Mouse (Mus musculus) limb, embryonic 12.5 days (tissue): ENCODE measurements around the gene Tmbim1. TPM values are rescaled to one million over a fixed set of nuclear protein-coding genes. Genes with fewer than 3 reads are reported as not detected.

Source experiments
- ATAC-seq: fragments of 200-750 bp; cut with Nextera tagmentation; 2 replicates; pipeline ENCODE4 v1.8.0; 2017; ENCODE audit warnings: low read depth, moderate TSS enrichment; ENCODE audit not compliant: insufficient number of reproducible peaks, insufficient read depth, low FRiP score, low TSS enrichment
- H3K27ac ChIP-seq: fragments of 300-500 bp; sonication (generic); 2 replicates; pipeline ENCODE4 v1.5.1; 2016; ENCODE audit warnings: mild to moderate bottlenecking, moderate library complexity
- H3K27me3 ChIP-seq: fragments of 300-500 bp; sonication (generic); 2 replicates; pipeline ENCODE4 v1.6.1; 2016; ENCODE audit warnings: mild to moderate bottlenecking, moderate library complexity
- H3K36me3 ChIP-seq: fragments of 300-500 bp; sonication (generic); 2 replicates; pipeline ENCODE4 v1.6.1; 2016; ENCODE audit warnings: mild to moderate bottlenecking, moderate library complexity
- H3K4me1 ChIP-seq: fragments of 300-500 bp; sonication (generic); replicated peaks from 2 replicates; pipeline ENCODE4 v1.6.1; 2016
- H3K4me2 ChIP-seq: fragments of 300-500 bp; sonication (generic); 2 replicates; pipeline ENCODE4 v1.6.1; 2016; ENCODE audit warnings: mild to moderate bottlenecking, moderate library complexity
- H3K4me3 ChIP-seq: fragments of 300-500 bp; sonication (generic); replicated peaks from 2 replicates; pipeline ENCODE4 v1.5.1; 2016; ENCODE audit warnings: mild to moderate bottlenecking
- H3K9ac ChIP-seq: fragments of 300-500 bp; sonication (generic); replicated peaks from 2 replicates; pipeline ENCODE4 v1.6.1; 2016; ENCODE audit warnings: mild to moderate bottlenecking, moderate library complexity
- H3K9me3 ChIP-seq: fragments of 300-500 bp; sonication (generic); 2 replicates; pipeline ENCODE4 v1.6.1; 2016; ENCODE audit warnings: mild to moderate bottlenecking, moderate library complexity
- WGBS: fragments of 180-500 bp; shearing (Covaris S2); methylation state at CpG from one replicate; pipeline ENCODE4 v1.1.7; 2016; 5-methylcytosine and 5-hydroxymethylcytosine counted together
- polyA plus RNA-seq: library from polyadenylated mRNA; unstranded; fragments of >200 nt; fragmentation: Nextera tagmentation; extraction: Ambion mirVana; gene quantifications from 2 replicates; pipeline ENCODE4 v1.2.1, GENCODE M21; 2016

Gene Tmbim1
- polyA plus RNA-seq, 1 experiment from 2014 or later, result 18.0 TPM

DNA sequence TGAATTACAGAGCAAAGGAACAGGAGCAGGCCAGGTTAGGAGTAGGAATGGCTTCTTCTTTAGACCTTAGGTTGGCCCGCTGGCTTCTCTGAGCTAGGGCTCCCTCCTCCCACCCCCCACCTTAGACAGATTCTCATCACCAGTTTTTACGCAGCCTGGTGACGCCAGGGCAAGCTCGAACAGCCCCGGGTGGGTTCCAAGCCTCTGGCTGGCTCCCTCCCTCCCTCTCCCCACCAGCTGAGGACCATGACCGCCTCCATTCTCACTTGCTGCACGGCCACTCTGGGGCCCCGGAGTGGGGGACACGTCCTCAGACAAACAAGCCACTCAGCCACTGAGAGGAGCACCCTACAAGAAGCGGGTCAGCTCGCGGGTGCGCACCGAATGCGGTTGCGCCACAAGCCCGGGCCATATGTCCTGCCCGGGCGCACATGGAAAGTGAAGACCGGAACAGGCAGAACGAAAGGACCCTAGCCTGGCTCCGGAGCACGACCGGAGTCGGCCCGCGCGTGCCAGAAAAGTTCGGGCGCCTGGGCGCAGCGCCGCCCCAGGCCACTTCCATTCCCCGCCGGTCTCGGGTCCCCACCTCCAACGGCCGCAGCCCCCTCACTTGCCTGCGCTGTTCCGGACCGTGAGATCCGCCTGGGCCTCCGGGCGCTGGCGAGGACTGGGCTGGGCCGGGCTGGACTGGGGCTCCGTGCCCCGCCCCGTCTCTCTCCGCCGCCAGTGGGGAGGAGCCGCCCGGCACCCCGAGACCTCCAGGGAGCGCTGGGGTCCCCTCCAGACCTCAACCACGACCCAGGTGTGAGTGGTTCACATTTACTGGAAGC, 1.7 kb downstream of the Tmbim1 start:
- peak overlapping the region; percentile 91 for H3K27ac ChIP-seq

DNA sequence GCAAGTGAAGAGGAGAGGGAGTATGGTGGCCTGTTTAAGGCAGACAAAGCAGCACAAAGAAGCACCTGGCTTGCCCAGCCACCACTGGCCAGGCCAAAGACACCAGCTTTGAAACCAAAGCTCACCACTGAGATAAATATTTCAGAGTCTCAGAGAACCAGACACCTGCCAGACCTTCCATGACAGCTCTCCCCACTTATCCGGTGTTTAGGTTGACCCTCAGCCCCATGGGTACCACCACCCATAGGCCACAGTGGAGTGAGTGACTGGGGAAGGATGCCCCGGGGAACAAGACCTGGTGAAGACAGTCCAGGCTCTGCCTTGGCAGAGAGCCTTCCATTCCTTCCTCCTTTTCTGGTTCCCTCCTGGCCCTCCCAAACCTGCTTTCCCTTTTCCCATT, 2.6 kb downstream of the Tmbim1 start:
- peak overlapping the region; percentile 67; the same call in 1 of the 2 replicates for H3K4me3 ChIP-seq
- H3K9me3 ChIP-seq, result no peaks in the 10 kb centered on the region
- H3K27ac ChIP-seq, result no peak overlapping the region
- peak overlapping the region; percentile 79 for H3K4me2 ChIP-seq
- no peaks in the 10 kb centered on the region for H3K27me3 ChIP-seq
- no peaks in the 10 kb centered on the region; the same call in 1 of the 2 replicates for H3K36me3 ChIP-seq
- H3K4me1 ChIP-seq, result peaks cover 15% of the 10 kb centered on the region
- no peak overlapping the region for H3K9ac ChIP-seq
- ATAC-seq, result no peak
- 72% methylated on average over 2 of the region's 2 CpGs for WGBS

More for the DNA sequence above, 1.7 kb downstream of the Tmbim1 start:
- ATAC-seq, result peak; percentile 80
- Histone ChIP-seq H3K9ac (peak overlapping the region; percentile 79), H3K4me3 (peak overlapping the region; percentile 67), H3K4me1 (peaks cover 15% of the 10 kb centered on the region), H3K4me2 (peak overlapping the region; percentile 79), H3K27me3 (no peaks in the 10 kb centered on the region), H3K36me3 (no peaks in the 10 kb centered on the region), H3K9me3 (no peaks in the 10 kb centered on the region)
- under 1% methylated on average over 56 of the region's 56 CpGs for WGBS

DNA sequence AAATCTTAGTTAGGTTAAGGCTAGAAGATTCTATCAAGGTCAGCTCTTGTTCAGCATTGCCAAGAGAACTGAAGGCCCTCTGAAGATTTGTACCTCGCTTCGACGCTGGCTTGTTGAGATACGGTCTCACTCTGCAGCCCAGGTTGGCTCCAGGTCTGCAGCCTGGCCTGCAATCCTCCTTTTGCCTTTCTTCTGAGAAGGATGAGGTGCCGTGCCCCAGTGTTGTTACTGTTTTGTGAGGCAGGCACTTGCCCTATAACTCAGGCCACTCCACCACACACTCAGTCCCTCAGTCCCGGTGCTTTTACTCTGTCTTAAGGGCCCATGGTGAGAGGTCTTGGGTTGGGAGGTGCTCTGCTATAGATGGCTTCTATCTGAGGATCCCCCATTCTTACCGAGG, 3.2 kb downstream of the Tmbim1 start:
- no peaks in the 10 kb centered on the region for H3K27me3 ChIP-seq
- no peak for ATAC-seq
- no peak overlapping the region for H3K27ac ChIP-seq
- H3K4me2 ChIP-seq, result 0 out of 2 replicates have a peak overlapping the region, but pooled peaks have one; percentile 79
- H3K36me3 ChIP-seq, result peaks cover 4% of the 10 kb centered on the region
- 73% methylated on average over 7 of the region's 7 CpGs for WGBS
- no peak overlapping the region for H3K9ac ChIP-seq
- no peak overlapping the region for H3K4me3 ChIP-seq
- H3K9me3 ChIP-seq, result no peaks in the 10 kb centered on the region
- peaks cover 15% of the 10 kb centered on the region for H3K4me1 ChIP-seq

DNA sequence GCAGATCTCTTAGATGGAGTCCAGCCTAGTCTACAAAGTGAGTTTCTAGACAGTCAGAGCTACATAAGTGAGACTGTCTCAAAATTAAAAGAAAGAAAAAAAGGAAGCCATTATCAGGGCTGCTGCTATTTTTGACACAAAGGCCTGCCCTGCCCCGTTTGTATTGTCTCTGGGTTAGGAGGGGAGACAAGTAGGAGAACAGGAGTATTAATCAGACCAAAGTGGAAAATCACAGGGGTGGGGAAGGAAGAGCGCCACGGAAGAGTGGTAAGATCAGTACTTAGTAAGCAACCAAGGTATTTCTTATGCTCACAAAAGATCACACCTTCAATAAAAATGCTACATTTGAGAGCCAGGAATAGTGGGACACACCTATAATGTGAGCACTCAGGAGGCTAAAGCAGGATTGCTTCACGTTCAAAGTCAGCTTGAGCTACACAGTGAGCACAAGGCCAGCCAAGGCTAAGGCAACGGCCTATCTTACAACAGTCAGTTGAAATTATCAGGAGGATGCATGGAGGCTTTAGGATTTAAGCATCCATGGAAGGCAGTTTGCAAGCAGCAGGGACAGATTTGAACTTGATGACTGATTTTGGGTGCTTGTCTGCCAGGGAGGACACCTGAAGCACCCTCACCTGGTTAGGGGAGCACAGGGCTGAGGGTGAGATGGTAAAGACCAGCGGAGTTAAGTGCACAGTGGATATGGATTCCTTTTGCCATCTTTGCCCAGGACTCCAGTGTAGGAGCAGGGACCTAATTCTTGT, 4.9 kb downstream of the Tmbim1 start:
- ATAC-seq, result no peak
- peaks cover 15% of the 10 kb centered on the region for H3K36me3 ChIP-seq
- H3K9me3 ChIP-seq, result no peaks in the 10 kb centered on the region
- H3K27ac ChIP-seq, result no peak overlapping the region
- no peak overlapping the region for H3K9ac ChIP-seq
- 89% methylated on average over 6 of the region's 6 CpGs for WGBS
- peaks cover 32% of the 10 kb centered on the region for H3K4me1 ChIP-seq
- no peak overlapping the region for H3K4me2 ChIP-seq
- H3K27me3 ChIP-seq, result no peaks in the 10 kb centered on the region
- no peak overlapping the region for H3K4me3 ChIP-seq

DNA sequence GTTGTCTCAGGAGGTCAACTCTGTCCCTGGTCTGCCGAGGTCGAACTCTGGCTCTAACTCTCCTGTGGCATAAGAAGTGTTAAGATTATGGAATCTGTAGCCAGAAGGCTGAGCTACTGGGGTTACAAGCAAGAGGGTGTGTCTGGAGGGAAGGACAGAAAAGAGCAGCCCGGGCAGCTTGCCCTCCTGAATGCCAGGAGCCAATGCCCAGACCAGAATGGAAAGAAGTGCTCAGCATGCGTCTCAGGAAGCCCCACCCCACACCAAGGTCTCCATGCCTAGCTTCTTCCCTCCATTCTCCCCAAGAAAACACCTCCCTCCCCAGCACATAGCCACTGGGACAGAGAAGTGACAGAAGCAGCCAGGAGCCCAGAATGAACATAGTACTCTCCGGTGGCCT, 6.4 kb downstream of the Tmbim1 start:
- peaks cover 42% of the 10 kb centered on the region for H3K4me1 ChIP-seq
- H3K4me2 ChIP-seq, result no peak overlapping the region
- ATAC-seq, result no peak

DNA sequence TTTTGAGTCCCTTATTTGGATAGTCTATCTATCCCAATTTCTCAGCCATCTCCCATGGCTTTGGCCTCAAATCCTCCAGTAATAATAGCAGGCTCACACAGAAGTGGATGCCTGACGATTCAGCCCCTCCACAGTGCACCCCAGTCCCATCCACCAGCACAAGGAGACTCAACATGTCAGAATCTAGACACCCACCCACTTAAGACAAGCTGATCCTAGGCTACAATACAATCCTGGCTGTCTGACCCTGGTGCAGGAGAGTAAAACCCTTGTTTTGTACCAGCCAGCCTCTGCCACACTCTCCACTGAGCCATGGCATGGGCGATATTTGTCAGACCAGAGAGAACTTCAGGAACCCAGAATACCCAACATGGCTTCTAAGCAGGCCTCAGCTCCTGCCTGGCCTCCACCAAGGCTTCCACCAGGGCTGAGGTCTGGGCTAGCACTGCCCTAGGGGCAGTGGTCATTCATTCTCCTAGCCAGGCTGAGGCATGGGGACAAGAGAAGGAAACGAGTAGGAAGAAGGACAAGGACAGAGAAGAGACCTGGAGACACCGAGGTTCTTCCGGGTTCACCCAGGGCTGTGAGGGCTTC, 7.2 kb downstream of the Tmbim1 start:
- 91% methylated on average over 5 of the region's 5 CpGs for whole genome bisulfite sequencing
- ATAC-seq, result no peak
- no peaks in the 10 kb centered on the region for H3K27me3 ChIP-seq

More for the DNA sequence above, 6.4 kb downstream of the Tmbim1 start:
- Histone ChIP-seq H3K27me3 (no peaks in the 10 kb centered on the region), H3K9me3 (no peaks in the 10 kb centered on the region), H3K4me3 (no peak overlapping the region), H3K36me3 (peaks cover 22% of the 10 kb centered on the region), H3K9ac (no peak overlapping the region), H3K27ac (no peak overlapping the region)
- 75% methylated on average over 5 of the region's 5 CpGs for WGBS

DNA sequence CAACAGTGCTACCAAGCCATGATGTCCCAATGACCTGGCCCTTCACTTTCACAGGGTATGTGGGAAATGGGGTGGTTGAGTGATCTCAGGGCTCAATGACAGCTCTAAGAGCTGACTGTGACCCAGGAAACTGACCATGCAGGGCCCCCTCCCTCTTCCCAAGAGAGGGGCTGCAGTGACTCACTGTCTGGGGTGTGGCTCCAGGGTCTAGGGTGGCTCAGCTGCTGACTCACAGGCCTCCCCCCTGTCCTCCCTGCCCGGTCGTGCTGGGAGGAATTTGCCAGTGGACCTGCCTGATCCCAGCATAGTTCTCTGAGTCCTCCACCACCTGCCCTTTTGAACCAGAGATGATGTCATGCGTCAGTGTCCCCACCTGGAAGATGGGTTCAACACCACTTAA, 8.2 kb downstream of the Tmbim1 start:
- no peak overlapping the region; the same call in 1 of the 2 replicates for H3K27ac ChIP-seq
- no peak overlapping the region for H3K4me3 ChIP-seq
- no peaks in the 10 kb centered on the region for H3K27me3 ChIP-seq
- peaks cover 39% of the 10 kb centered on the region for H3K36me3 ChIP-seq
- no peak for ATAC-seq
- H3K4me2 ChIP-seq, result no peak overlapping the region
- peaks cover 30% of the 10 kb centered on the region for H3K4me1 ChIP-seq
- no peak overlapping the region for H3K9ac ChIP-seq
- 70% methylated on average over 3 of the region's 3 CpGs for WGBS
- H3K9me3 ChIP-seq, result no peaks in the 10 kb centered on the region

More for the DNA sequence above, 7.2 kb downstream of the Tmbim1 start:
- Histone ChIP-seq H3K4me2 (no peak overlapping the region), H3K27ac (no peak overlapping the region), H3K9ac (no peak overlapping the region), H3K4me3 (no peak overlapping the region), H3K36me3 (peaks cover 29% of the 10 kb centered on the region), H3K4me1 (peaks cover 39% of the 10 kb centered on the region), H3K9me3 (no peaks in the 10 kb centered on the region)

DNA sequence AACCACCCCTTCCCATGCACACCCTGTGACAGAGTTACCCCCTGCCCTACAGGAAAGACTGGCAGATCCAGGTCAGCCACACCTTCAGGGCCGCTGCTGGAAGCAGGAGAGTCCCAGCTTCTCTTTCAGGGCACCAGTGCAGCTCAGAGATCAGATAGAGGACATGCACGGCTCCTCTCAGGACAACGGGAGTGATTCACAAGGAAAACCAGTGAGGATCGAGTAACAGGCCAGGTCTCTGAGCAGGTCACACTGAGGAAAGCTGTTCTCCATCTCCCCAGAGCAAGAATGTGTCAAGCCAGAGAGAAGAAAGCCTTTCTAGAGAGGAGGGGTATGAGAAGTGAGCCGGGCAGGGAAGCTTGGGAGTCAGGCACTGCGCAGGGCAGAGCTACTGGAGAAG, 8.9 kb downstream of the Tmbim1 start:
- peaks cover 27% of the 10 kb centered on the region for H3K4me1 ChIP-seq
- ATAC-seq, result no peak
- WGBS, result 45% methylated on average over 6 of the region's 6 CpGs
- no peaks in the 10 kb centered on the region for H3K9me3 ChIP-seq
- H3K4me3 ChIP-seq, result 0 out of 2 replicates have a peak overlapping the region, but pooled peaks have one; percentile 7
- no peaks in the 10 kb centered on the region for H3K27me3 ChIP-seq
- H3K36me3 ChIP-seq, result peaks cover 47% of the 10 kb centered on the region
- H3K9ac ChIP-seq, result no peak overlapping the region
- H3K4me2 ChIP-seq, result peak overlapping the region; percentile 42
- H3K27ac ChIP-seq, result peak overlapping the region; percentile 88

DNA sequence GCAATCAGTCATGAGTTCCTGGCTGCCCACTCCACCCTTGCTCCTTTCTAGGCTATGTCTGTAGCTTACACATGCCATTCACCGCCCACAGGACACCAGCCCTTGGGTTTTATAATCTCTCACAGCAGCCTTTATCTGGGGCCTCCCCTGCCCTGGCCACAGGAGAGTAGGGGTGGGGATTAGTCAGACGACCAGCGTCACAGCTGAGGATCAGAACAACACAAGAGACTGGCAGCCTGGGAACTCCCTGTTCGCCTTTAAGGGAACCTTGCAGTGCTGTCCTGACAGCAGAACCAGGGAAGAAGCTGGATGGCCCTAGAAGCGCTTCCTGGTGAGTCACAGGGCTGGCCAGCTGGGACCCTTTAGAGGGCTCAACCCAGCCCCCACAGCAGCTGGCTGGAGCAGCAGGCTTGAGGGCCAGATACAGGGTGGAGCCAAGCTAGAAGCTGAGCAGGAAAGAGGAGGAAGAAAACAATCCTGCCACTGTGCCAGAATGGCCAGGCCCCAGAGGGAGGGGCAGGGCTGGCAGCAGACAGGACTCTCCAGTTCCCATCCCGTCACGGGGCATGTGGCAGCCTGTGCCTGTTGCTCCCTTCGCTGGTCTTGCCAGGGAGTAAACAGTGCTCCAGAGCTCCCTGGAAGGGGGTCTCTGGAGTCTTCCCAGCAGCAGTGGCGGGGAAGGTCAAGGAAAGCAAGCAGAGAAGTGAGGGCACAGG, 9.8 kb downstream of the Tmbim1 start:
- H3K9ac ChIP-seq, result peak overlapping the region; percentile 38; the same call in 1 of the 2 replicates
- H3K4me3 ChIP-seq, result 0 out of 2 replicates have a peak overlapping the region, but pooled peaks have one; percentile 2
- WGBS, result 15% methylated on average over 9 of the region's 9 CpGs

DNA sequence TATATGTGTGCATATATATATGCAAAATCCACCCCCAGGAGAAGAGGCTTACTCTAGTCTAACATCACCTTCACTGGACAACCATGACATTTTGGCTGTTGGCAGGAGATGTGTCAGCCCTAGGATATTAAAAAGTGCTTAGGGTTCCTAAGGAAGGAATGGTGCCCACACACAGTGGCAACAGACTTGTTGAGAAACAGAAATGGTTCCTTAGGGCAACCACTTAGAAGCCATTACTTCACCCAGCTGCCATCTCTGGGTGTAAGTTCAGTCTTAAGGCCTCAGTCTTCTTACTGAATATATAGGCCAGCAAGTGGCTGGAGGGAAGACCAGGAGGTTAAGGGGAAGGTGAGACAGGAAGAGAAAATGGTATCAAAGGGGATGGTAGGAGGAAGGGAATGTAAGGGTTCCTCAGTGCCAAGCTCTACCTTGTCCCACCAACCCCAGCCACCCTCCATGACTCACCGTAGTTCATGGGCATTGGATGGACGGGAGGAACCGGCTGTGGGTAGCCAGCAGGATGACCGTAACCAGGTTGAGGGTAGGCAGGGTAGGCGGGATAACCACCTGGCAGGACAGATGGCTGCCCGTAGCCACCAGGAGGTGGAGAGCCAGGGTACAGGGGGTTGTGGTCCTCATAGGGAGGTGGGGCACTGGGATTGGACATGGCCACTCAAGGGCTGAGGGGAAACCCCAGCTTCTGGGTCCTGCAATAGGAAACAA, 10.5 kb downstream of the Tmbim1 start:
- H3K4me3 ChIP-seq, result no peak overlapping the region
- ATAC-seq, result peak; percentile 13; the same call in 1 of the 2 replicates
- H3K9ac ChIP-seq, result peak overlapping the region; percentile 38; the same call in 1 of the 2 replicates
- H3K36me3 ChIP-seq, result peaks cover 62% of the 10 kb centered on the region
- peak overlapping the region; percentile 88 for H3K27ac ChIP-seq
- no peaks in the 10 kb centered on the region for H3K9me3 ChIP-seq
- WGBS, result 90% methylated on average over 6 of the region's 6 CpGs
- H3K4me1 ChIP-seq, result peaks cover 27% of the 10 kb centered on the region
- H3K4me2 ChIP-seq, result peak overlapping the region; percentile 42; the same call in 1 of the 2 replicates
- no peaks in the 10 kb centered on the region for H3K27me3 ChIP-seq

More for the DNA sequence above, 9.8 kb downstream of the Tmbim1 start:
- H3K4me1 ChIP-seq, result peaks cover 27% of the 10 kb centered on the region
- peak; percentile 75 for ATAC-seq
- no peaks in the 10 kb centered on the region for H3K9me3 ChIP-seq
- H3K27me3 ChIP-seq, result no peaks in the 10 kb centered on the region
- peaks cover 55% of the 10 kb centered on the region for H3K36me3 ChIP-seq
- peak overlapping the region; percentile 42 for H3K4me2 ChIP-seq
- H3K27ac ChIP-seq, result peak overlapping the region; percentile 88
